Mouse (Mus musculus) heart, embryonic 15.5 days (tissue): ENCODE data around the gene Ndst2. TPM values are rescaled to one million over a fixed set of nuclear protein-coding genes. Genes with fewer than 3 reads are reported as not detected.

Experiments used
- ATAC-seq: fragments of 200-750 bp; cut with Nextera tagmentation; replicated peaks from 2 replicates; pipeline ENCODE4 v1.8.0; 2017; ENCODE audit warnings: low read depth, moderate TSS enrichment; ENCODE audit not compliant: insufficient number of reproducible peaks, insufficient read depth, low FRiP score
- H3K27ac ChIP-seq: fragments of 300-500 bp; sonication (generic); 2 replicates; pipeline ENCODE4 v1.5.1; 2015; ENCODE audit warnings: mild to moderate bottlenecking, inconsistent platforms
- H3K27me3 ChIP-seq: fragments of 300-500 bp; sonication (generic); 2 replicates; pipeline ENCODE4 v1.6.1; 2015; ENCODE audit warnings: inconsistent platforms
- H3K36me3 ChIP-seq: fragments of 300-500 bp; sonication (generic); 2 replicates; pipeline ENCODE4 v1.6.1; 2015; ENCODE audit warnings: mild to moderate bottlenecking, inconsistent platforms
- H3K4me1 ChIP-seq: fragments of 300-500 bp; sonication (generic); replicated peaks from 2 replicates; pipeline ENCODE4 v1.6.1; 2015; ENCODE audit warnings: inconsistent platforms
- H3K4me2 ChIP-seq: fragments of 300-500 bp; sonication (generic); 2 replicates; pipeline ENCODE4 v1.6.1; 2015; ENCODE audit warnings: inconsistent platforms, mild to moderate bottlenecking, moderate library complexity
- H3K4me3 ChIP-seq: fragments of 300-500 bp; sonication (generic); 2 replicates; pipeline ENCODE4 v1.5.1; 2015; ENCODE audit warnings: mild to moderate bottlenecking, inconsistent platforms
- H3K9ac ChIP-seq: fragments of 300-500 bp; sonication (generic); 2 replicates; pipeline ENCODE4 v1.6.1; 2015; ENCODE audit warnings: mild to moderate bottlenecking, inconsistent platforms
- H3K9me3 ChIP-seq: fragments of 300-500 bp; sonication (generic); replicated peaks from 2 replicates; pipeline ENCODE4 v1.6.1; 2016; ENCODE audit warnings: inconsistent platforms
- WGBS: fragments of 180-500 bp; shearing (Covaris S2); methylation state at CpG from one replicate; pipeline ENCODE4 v1.1.7; 2015; ENCODE audit warnings: mixed read lengths; 5-methylcytosine and 5-hydroxymethylcytosine counted together
- microRNA-seq: library from miRNA; unstranded; fragments of <30 nt; microRNA quantifications from one replicate; pipeline ENCODE4, GENCODE M21; 2016
- polyA plus RNA-seq: library from polyadenylated mRNA; unstranded; fragments of >200 nt; fragmentation: Nextera tagmentation; extraction: Ambion mirVana; gene quantifications from 2 replicates; pipeline ENCODE4 v1.2.1, GENCODE M21; 2015

The Ndst2 gene
- polyA plus RNA-seq, 1 experiment from 2014 or later = 13.8 TPM

- H3K4me3 ChIP-seq = no peak overlapping the region
- H3K4me2 ChIP-seq = no peak overlapping the region
- WGBS = 88% methylated on average over 2 of the region's 2 CpGs
- no peak overlapping the region for H3K9ac ChIP-seq
- no peak for ATAC-seq
- H3K36me3 ChIP-seq = peaks cover 96% of the 10 kb centered on the region
- peak overlapping the region; percentile 51; the same call in 1 of the 2 replicates for H3K27ac ChIP-seq
- no peaks in the 10 kb centered on the region for H3K9me3 ChIP-seq
- H3K27me3 ChIP-seq = no peaks in the 10 kb centered on the region
- peaks cover 7% of the 10 kb centered on the region for H3K4me1 ChIP-seq
These were observed 52.6 kb downstream of the Ndst2 start for GRCm38 (mm10) chr14:20681742-20682141.

- Histone ChIP-seq H3K27ac (no peak overlapping the region), H3K27me3 (no peaks in the 10 kb centered on the region), H3K9ac (no peak overlapping the region), H3K36me3 (peaks cover 69% of the 10 kb centered on the region), H3K4me3 (no peak overlapping the region), H3K9me3 (no peaks in the 10 kb centered on the region), H3K4me2 (no peak overlapping the region), H3K4me1 (peaks cover 20% of the 10 kb centered on the region)
- WGBS = 91% methylated on average over 4 of the region's 4 CpGs
- no peak for ATAC-seq
These were observed 56.5 kb downstream of the Ndst2 start for GRCm38 (mm10) chr14:20677906-20678305.

- H3K27me3 ChIP-seq = no peaks in the 10 kb centered on the region
These were observed 60.1 kb downstream of the Ndst2 start, which contains the start of gene Sec24c for GRCm38 (mm10) chr14:20674064-20674833. Gene Sec24c (plus strand): TSS chr14:20674308.

GRCm38 (mm10) chr14:20673735-20674063 lies 60.7 kb downstream of the Ndst2 start:
- Histone ChIP-seq H3K9ac (peak overlapping the region; percentile 51), H3K4me3 (peak overlapping the region; percentile 72), H3K4me1 (peaks cover 18% of the 10 kb centered on the region), H3K36me3 (peaks cover 30% of the 10 kb centered on the region), H3K27ac (peak overlapping the region; percentile 95), H3K27me3 (no peaks in the 10 kb centered on the region), H3K4me2 (peak overlapping the region; percentile 72), H3K9me3 (no peaks in the 10 kb centered on the region)
- WGBS = 10% methylated on average over 13 of the region's 13 CpGs
- ATAC-seq = peak; percentile 11; the same call in 1 of the 2 replicates

More at GRCm38 (mm10) chr14:20674064-20674833, 60.1 kb downstream of the Ndst2 start, which contains the start of gene Sec24c:
- WGBS = 1% methylated on average over 43 of the region's 43 CpGs
- peak; percentile 97 for ATAC-seq
- H3K4me3 ChIP-seq = peak within 1 kb of the TSS; percentile 72
- H3K27ac ChIP-seq = peak within 1 kb of the TSS; percentile 95
- peaks cover 13% of the 10 kb centered on the region for H3K4me1 ChIP-seq
- H3K4me2 ChIP-seq = peak within 1 kb of the TSS; percentile 72
- H3K9me3 ChIP-seq = no peaks in the 10 kb centered on the region
- H3K36me3 ChIP-seq = peaks cover 36% of the 10 kb centered on the region
- peak within 1 kb of the TSS; percentile 70 for H3K9ac ChIP-seq

Small RNA genes lying within 50 kb of the gene (microRNA-seq; reads per million reads assigned to microRNA genes)
- not detected for gene Mir6946

Other genes starting within 250 kb of the Ndst2 start
- gene Mss51, start 237.7 kb downstream of the Ndst2 start, polyA plus RNA-seq = 0.45 and 0.56 TPM in 2 replicates
- 30.6 and 34.9 TPM in 2 replicates for gene Ppp3cb, start 188.0 kb downstream of the Ndst2 start, polyA plus RNA-seq
- gene Usp54, start 93.5 kb downstream of the Ndst2 start, polyA plus RNA-seq = 4.0 and 4.8 TPM in 2 replicates
- 10.2 and 11.6 TPM in 2 replicates for gene Myoz1, start 78.0 kb downstream of the Ndst2 start, polyA plus RNA-seq
- 167 and 174 TPM in 2 replicates for gene Synpo2l, start 66.2 kb downstream of the Ndst2 start, polyA plus RNA-seq
- gene Sec24c, start 60.3 kb downstream of the Ndst2 start, polyA plus RNA-seq = 57.3 and 82.4 TPM in 2 replicates
- 19.0 and 23.9 TPM in 2 replicates for gene Fut11, start 39.6 kb downstream of the Ndst2 start, polyA plus RNA-seq
- 159 and 218 TPM in 2 replicates for gene Chchd1, start 31.6 kb downstream of the Ndst2 start, polyA plus RNA-seq
- 18.2 and 24.7 TPM in 2 replicates for gene Zswim8, start 27.0 kb downstream of the Ndst2 start, polyA plus RNA-seq
- gene Camk2g, start 59.5 kb upstream of the Ndst2 start, polyA plus RNA-seq = 75.7 and 76.8 TPM in 2 replicates
- gene Plau, start 102.1 kb upstream of the Ndst2 start, polyA plus RNA-seq = 1.4 and 1.9 TPM in 2 replicates
- 82.2 and 89.1 TPM in 2 replicates for gene Vcl, start 194.8 kb upstream of the Ndst2 start, polyA plus RNA-seq